Mouse (Mus musculus): ENCODE data around the gene Cnst.

Gene Cnst

DNA sequence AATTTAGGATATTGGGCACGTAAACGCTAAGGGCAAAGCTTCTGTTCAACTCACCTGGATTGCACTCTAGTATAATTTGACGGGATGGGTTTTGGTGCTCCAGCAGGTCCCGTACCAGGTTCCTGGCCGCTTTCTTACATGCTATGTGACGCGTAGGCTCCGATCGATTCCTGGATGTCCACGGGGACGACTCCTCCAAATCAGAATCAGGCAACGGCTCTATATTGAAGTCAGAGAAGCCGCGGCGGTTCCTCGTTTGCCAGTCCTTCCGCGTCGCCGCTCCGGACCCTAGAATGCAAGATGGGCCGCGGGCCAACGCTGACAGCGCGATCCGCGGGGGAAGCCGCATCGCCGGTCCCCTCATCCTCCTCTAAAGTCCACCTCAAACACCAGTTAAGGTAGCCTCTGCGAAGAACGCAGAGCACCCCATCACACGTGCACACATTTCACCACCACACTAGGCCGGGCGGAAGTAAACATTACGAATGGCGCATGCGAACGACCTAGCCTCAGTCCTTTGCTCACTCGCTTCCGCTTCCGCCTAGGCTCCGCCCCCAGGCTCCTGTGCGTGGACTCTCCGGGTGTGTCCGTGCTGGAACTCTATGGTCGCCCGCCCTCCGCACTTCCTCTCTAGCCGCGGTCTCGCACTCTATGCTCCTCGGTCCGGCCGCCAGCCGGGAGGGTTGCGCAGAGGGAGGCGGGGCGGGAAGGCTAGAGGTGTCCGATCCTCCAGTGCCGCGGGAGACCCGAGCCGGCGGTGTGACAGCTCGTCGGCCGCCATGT is at the start of gene Cnst, which contains the start of gene Tfb2m:
TSS of gene Cnst (plus strand) at position 603 of the 783 bp plus-strand sequence.
TSS of gene Tfb2m (minus strand) at position 500 of the 783 bp plus-strand sequence.
- peak; percentile 97 for ATAC-seq (ENCODE audit: insufficient number of reproducible peaks, low FRiP score, low TSS enrichment)

DNA sequence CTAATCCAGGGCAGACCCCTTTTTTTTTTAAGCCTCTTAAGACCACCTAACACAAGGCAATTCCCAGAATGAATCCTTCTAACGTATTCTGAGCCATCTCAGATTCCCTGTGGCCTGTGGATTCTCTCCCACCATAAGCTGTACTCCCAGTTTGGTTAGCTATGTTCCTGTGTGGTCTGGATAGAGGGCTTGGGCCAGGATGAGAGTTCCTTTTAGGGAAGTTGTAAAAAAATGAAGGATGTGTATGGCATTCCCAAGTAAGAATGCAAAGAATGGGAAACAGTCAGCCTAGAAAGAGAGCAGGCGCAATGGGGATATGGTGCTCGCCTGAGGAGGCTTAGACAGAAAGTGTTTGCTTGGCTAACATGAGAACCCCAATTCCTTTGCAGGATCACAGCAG is 46.9 kb upstream of the Cnst start:
- ATAC-seq (ENCODE audit: insufficient number of reproducible peaks, low FRiP score, low TSS enrichment): no peak

DNA sequence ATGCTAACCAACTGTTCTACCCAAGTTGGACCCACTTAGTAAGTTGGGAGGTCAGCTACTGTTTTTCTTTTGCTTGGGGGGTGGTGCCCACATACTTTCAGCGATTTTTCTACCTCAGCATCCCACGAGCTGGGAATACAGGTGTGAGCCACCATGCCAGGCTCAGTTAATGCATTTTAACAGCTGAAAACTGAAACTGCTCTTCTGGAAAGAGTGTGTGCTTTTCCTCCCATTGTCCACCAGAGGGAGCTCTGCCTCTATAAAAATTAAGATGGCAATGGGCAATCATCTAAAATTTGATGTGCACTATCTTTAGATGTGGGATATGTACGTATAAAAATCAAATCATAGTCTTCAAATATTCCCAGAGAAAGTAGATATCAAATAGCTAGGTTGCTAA is 43.6 kb upstream of the Cnst start:
- no peak for ATAC-seq (ENCODE audit: insufficient number of reproducible peaks, low FRiP score, low TSS enrichment)

DNA sequence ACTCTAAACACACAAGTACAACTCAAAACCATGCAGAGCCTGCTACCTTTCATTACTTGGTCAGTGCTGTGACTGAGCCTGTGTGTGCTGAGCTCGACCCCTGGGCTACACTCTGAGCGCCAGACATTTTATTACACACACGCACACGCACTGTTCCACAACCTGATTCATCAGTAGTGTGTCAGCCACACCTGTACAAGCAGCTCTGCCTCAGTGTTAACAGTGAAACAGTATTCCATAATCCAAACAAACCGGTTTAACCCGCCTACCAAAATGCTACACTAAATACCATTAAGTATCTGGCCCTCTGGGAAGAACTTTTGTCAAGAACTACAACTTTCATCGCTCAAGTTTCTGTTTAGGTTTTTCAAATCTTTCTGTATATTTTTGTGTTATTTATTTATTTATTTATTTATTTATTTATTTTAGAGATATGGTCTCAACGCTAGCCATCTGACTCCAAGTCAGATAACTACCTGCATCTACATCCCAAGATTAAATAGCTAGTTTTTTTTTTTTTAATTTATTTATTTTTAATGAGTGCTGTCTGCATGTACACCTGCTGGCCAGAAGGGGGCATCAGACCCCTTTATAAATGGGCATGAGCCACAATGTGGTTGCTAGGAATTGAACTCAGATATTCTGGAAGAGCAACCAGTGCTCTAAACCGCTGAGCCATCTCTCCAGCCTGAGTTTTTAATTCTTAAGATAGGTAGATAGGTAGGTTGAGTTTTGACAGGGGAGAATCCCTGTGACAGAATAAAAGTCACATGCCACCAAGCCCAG is 39.4 kb upstream of the Cnst start:
- ATAC-seq (ENCODE audit: insufficient number of reproducible peaks, low FRiP score, low TSS enrichment): no peak

DNA sequence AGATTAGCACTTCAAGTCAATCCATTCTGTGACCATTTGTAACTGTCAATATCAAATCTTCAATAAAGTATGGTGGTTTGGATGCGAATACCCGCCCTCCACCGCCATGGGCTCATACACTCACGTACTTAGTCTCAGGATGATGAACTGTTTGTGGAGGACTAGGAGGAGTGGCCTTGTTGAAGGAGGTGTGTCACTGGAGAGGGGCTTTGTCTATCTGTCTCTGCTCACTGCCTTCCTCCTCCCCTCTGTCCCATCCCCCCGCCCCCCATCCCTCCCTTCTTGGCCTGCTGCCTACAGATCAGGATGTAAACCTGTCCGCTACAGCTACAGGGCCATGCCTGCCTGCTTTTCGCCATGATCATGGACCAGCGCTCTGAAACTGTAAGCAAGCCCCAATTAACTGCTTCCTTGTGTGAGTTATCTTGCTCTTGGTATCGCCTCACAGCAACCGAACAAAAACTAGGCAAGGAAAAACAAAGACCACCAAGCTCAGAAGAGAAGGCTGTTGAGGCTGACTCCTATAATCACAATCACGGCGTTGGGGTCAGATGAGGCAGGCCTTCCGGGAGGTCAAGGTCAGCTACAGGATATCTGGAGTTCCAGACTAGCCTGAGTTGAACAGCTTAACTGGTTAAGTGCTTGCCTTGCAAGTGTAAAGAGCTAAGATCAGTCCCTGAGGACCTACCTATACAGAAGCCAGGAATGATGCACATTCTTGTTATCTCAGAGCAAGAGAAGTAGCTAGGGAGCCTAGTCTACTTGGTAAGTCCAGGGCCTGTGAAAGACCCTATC is 35.4 kb upstream of the Cnst start:
- ATAC-seq (ENCODE audit: insufficient number of reproducible peaks, low FRiP score, low TSS enrichment): no peak

DNA sequence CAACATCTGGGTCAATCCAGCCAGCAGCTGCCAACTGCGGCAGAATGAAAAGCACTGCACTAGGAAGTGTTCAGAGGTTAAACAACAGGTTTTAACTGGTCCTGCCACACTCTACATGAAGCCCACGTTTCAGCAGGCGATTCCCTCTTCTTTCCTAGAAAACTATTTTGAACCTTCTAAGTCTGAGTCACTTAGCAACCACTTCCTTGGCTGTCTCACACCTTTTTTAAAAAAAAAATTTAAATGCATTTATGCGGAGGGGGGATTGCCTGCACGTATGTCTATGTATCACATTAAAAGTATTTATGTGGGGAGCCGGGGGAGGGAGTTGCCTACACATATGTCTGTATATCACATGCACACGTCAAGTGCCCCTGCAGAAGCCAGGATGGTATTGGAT is 34.3 kb upstream of the Cnst start:
- ATAC-seq (ENCODE audit: insufficient number of reproducible peaks, low FRiP score, low TSS enrichment): no peak

DNA sequence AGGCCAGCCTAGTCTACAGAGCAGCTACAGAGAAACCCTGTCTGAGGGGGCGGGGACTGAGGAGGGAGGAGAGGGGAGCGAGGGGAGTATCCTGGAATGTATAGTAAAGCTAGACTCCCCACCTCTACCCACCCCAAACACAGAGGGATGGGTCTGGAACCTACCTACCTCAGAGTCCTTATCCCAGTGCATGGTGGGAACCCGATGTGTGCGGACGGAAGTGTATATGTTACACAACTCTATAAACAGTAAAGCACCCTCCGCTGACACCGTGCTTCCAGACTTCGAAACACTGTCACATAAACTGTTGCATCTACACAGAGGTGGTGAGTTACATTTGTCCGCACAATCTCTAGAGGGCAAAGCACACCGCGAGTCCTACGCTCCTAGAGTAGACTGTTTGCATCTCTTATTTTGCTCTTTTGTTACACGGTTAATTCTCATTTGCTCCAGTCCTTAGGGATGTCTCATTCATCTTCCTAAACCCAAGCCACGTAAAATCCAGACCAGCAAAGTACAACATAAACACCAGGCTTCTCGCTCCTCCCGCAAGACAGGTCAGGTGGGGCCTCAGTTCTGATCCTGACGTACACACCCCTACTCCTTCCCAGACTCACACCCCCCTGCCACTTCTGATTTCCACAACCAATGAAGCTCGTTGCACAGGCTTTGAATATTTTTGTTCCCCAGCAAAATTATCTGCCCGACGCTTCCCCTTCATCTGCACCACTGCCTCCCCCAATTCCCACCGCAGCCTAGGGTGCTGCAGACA is 29.0 kb upstream of the Cnst start:
- ATAC-seq (ENCODE audit: insufficient number of reproducible peaks, low FRiP score, low TSS enrichment): peak; percentile 50; the same call in 1 of the 2 replicates

DNA sequence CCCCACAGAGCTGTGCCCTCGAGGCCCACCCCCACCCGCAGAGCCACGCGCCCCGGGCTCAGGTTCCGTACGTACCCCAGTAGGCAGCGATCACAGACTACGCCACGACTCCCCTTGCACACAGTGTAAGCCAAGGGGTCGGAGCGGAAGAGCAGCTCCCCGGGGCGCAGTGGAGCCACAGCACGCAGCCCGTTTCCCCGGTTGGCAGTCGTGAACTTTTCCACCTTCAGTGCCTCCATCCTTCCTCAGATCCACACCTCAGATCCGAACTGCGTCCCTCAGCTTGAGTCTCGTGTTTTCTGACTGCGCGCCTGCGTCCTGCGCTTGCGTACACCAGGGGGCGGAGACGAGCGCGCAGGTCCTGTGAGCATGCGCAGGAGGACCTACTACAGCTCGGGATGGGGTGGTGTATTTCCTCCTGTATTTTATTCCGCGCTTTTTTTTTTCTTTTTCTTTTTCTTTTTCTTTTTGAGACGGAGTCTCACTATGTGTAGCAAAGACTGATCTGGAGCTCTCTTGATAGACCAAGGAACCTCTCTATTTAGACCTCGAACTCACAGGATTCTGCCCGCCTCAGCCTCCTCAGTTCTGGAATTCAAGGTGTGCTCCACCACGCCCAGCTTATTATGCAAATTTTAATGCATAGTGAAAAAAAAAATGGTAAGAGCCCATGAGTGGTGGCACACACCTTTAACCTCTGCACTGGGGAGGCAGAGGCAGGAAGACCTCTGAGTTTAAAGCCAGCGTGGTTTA is 28.3 kb upstream of the Cnst start, which contains the start of gene Smyd3:
TSS of gene Smyd3 (minus strand) at position 329 of the 753 bp plus-strand sequence.
- ATAC-seq (ENCODE audit: insufficient number of reproducible peaks, low FRiP score, low TSS enrichment): peak; percentile 90

DNA sequence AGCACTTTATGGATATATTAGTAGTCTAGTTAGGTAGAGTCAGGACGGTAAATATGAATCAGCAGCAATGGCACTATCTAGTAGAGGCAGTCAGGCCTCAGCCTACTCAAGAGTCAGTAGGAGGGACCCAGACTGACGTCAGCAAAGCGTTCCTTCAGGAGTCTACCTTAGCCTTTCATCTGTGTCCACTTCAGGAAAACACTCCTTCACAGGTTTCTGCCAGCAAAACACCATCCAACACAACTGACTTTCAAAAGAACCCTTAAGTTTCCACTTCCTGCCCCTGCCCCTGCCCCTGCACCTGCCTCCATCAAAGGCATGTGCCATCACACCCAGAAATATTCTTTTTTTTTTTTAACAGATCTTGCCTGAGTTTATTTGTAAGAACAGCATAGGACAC is 26.3 kb upstream of the Cnst start:
- no peak for ATAC-seq (ENCODE audit: insufficient number of reproducible peaks, low FRiP score, low TSS enrichment)

DNA sequence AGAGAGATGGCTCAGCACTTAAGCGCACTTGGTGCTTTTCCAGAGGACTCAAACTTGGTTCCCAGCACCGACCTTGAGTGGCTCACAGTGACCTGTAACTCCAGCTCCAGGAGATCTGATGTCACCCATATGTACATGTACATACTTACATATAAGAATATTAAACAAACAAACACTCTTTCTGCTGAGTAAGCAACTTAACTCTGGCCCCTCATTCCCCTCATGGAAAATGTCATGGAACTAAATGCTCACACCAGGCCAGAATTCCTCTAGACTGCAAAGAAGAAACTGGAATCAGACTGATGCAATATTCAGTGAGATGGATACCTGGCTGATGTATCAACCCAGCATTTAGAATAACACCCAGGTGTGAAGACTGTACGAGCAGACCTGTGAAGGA is 7.1 kb upstream of the Cnst start:
- no peak for ATAC-seq (ENCODE audit: insufficient number of reproducible peaks, low FRiP score, low TSS enrichment)

DNA sequence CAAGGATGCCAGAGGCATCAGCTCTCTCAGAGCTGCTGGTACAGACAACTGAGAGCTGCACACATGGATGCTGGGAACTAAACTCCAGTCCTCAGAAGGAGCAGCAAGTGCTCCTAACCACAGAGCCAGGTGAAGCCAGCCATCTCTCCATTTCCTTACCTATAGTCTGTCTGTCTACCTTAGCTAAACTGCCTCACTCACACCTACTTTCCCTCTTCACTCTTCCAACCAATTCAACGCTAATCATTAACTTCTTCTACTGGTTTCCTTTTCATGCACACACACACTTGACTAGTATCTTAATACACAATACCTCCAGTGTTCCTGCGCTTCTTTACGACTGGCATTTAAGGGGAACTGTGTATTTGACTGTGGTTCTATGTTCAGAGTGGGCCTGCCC is 6.3 kb upstream of the Cnst start:
- ATAC-seq (ENCODE audit: insufficient number of reproducible peaks, low FRiP score, low TSS enrichment): no peak

DNA sequence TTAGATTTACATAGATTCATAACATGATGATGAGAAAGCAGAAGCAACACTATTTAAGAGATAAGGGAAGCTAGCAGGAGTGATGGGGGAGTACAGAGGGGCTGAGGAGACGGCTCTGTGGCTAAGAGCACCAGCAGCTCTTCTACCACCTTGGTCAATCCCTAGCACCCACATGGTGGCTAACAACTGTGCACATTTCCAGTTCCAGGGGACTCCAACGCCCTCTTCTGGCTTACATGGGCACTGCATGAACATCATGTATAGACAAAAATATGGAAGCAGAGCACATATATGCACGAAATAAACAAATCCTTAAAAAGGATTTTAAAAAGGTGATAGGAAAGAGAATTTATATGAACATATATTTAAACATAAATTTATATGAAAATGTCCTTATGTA is 4.7 kb upstream of the Cnst start:
- no peak for ATAC-seq (ENCODE audit: insufficient number of reproducible peaks, low FRiP score, low TSS enrichment)

DNA sequence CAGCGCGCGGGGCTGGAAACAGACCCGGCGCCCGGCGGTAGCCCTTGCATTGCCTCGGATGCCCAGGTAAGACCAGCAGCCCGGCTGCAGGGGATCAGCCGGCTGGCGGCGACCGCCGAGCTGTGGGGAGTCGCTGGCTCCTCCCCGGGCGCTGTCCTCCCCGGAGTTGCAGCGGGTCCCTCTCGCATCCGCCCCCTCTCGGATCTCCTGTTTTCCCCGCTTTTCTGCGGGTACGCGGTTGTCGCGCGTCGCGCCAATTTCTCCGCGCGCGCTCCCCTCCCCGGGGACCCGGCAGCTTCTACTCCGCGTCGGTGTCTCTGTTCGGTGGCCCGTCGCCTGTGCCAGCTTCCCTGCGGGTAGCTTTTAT is 364 bp downstream of the Cnst start:
- no peak; the same call in 1 of the 2 replicates for ATAC-seq (ENCODE audit: insufficient number of reproducible peaks, low FRiP score, low TSS enrichment)

DNA sequence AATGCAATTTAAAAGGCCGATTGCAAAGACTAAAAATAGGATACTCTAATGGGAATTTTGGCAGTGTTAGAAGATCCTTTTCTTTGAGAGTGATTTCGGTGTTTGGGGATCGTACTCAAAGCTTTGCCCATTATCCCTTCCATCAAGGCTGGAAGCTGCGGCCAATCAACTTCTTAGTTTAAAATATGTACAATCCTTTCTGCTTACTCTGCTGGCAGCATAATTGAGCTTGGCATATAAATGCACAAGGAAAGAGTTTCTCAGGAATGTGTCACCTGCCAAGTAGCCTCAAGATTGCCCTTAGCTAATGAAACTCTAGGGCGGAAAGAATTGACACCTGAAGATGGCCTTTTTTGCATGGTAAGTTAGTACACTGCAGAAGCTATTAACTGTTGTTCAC is 1.0 kb downstream of the Cnst start:
- no peak for ATAC-seq (ENCODE audit: insufficient number of reproducible peaks, low FRiP score, low TSS enrichment)

DNA sequence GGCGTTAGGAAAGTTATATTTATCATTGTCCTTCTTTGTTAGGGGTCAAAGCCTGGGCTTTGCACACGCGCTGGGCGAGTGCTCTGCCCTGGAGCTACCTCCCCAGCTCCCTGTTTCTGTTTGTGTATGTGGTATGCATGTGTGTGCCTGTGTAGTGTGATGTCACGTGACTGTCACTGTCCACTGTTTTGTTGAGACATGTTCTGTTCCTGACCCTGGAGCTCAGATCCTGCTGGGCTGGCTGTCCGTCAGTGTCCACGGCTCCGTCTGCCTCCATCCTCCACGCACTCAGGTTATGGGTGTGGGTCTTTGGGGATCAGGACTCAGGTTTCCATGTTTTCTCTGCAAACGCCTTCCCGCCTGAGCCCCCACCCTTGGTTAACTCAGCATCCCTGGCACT is 2.0 kb downstream of the Cnst start:
- ATAC-seq (ENCODE audit: insufficient number of reproducible peaks, low FRiP score, low TSS enrichment): no peak

DNA sequence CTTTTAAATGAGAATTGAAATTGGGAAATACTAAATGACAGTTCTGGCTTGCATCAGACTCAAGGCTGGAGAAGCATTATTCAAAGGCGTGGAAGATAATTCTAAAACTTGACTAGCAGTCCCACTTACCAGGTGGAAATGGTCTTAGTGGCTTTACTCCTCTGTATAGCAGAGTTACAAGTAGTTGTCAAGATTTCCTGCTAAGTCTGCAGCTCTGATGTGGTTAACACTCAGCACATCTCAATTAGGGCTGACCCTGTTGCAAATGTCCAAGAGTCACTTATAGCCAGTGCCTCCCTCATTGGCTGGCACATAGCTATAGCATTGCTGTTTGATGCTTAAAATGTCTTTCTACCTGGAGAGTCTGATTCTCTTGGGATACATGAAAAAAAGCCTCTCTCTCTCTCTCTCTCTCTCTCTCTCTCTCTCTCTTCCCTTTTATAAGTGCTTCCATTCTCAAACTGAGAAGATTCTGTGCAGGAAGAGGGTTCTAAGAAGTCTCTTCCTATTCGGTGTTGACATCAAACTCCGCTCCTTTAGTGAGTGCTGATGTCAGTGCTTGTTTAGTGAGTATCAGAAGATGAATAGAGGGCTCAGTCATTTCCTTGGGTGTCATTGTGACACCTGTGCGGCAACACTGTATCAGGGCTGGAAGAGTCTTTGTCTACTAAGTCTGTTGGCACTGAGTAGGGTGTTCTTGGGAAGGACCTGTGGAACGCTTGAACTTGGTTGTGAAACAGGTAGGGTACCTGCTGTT is 3.0 kb downstream of the Cnst start:
- no peak for ATAC-seq (ENCODE audit: insufficient number of reproducible peaks, low FRiP score, low TSS enrichment)

DNA sequence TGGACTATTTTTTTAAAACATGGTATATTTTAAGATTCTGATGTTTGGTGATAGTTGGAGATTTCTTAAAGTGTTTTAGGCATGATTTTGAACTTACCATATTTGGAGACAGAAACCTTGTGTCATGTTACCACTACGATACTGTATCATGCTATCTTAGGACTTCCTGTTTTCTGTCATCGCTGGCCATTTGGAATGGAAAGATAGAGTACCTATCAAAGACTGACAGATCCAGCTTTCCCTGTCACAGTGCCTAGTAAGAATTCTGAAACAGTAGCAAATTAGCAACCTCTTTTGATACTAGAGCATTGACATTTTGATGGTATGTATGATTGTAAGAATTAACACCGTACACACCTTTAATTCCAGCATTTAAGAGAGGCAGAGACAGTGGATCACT is 5.2 kb downstream of the Cnst start:
- no peak for ATAC-seq (ENCODE audit: insufficient number of reproducible peaks, low FRiP score, low TSS enrichment)

DNA sequence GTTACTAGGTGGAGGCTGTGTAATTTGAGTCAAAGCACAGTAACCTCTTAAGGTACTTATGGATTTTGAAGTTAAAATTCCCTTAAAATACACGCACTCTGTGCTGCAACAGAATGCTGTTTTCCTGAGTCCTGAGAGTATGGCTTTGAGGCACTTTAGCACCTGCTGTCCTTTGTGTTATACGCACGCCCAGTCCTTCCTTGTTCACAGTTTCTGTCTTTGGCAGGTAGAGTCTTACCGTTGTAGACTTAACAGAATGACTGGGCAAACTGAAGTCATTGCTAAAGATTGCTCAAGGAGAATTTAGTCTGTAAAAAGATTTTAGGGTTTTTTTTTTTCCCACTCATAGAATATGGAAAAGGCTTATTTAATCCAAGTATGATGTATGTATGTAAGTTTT is 5.8 kb downstream of the Cnst start:
- no peak for ATAC-seq (ENCODE audit: insufficient number of reproducible peaks, low FRiP score, low TSS enrichment)

DNA sequence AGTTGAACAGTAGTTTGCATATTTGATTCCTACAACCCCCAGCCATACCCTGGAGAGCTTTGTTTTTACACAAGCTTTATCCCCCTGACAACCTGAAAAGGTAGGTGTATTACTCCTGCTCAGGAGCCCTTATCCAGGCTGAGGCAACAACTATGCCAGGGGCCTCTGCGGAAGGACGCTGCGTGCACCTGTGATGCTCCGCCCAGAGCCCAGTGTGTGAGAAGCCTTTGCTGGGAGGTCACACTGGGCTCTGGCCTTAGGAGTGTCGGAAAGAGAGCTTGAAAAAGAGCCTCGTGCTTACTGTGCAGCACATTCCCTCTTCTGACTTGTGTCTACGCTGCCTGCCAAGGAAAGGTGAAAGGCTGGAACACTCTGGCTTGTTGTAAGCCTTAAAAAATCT is 6.6 kb downstream of the Cnst start:
- ATAC-seq (ENCODE audit: insufficient number of reproducible peaks, low FRiP score, low TSS enrichment): 0 out of 2 replicates have a peak, but pooled peaks have one; percentile 28

Data from cerebellum, adult (tissue).